Mouse (Mus musculus) myocyte (in vitro differentiated cells): ENCODE measurements around the gene Mras.

Source experiments
- CEBPB ChIP-seq: IDR thresholded peaks from 2 replicates; pipeline ENCODE4 v1.6.1; 2011; ENCODE audit warnings: mild to moderate bottlenecking, moderate library complexity; ENCODE audit not compliant: poor library complexity, insufficient read depth, severe bottlenecking
- E2F4 ChIP-seq: IDR thresholded peaks from one replicate; pipeline ENCODE4 v1.6.1; 2011; ENCODE audit warnings: mild to moderate bottlenecking, control low read depth, moderate library complexity; ENCODE audit not compliant: insufficient read depth
- MAX ChIP-seq: IDR thresholded peaks from one replicate; pipeline ENCODE4 v1.6.1; 2011; ENCODE audit warnings: low read depth, mild to moderate bottlenecking, control low read depth
- MYOD1 ChIP-seq, 3 experiments: IDR thresholded peaks; one replicate each; pipeline ENCODE4 v1.6.1; 2011; ENCODE audit warnings: control low read depth in 2 of 3, low read depth in 2 of 3, mild to moderate bottlenecking in 2 of 3, moderate library complexity in 1 of 3; ENCODE audit not compliant: insufficient read length in 2 of 3, control insufficient read depth in 1 of 3
- MYOG ChIP-seq, 3 experiments: IDR thresholded peaks; one replicate each; pipeline ENCODE4 v1.6.1; 2011; ENCODE audit warnings: control low read depth in 2 of 3, low read depth in 2 of 3, mild to moderate bottlenecking in 2 of 3; ENCODE audit not compliant: insufficient read length in 2 of 3, control insufficient read depth in 1 of 3, insufficient read depth in 1 of 3
- POLR2A ChIP-seq: IDR thresholded peaks from one replicate; pipeline ENCODE4 v1.6.1; 2011; ENCODE audit warnings: low read depth, mild to moderate bottlenecking, control low read depth, moderate library complexity; ENCODE audit not compliant: insufficient read length
- POLR2AphosphoS2 ChIP-seq: IDR thresholded peaks from one replicate; pipeline ENCODE4 v1.6.1; 2011; ENCODE audit warnings: low read depth, control low read depth; ENCODE audit not compliant: insufficient read length
- SRF ChIP-seq: IDR thresholded peaks from one replicate; pipeline ENCODE4 v1.6.1; 2011; ENCODE audit warnings: low read depth; ENCODE audit not compliant: control insufficient read depth, insufficient read length
- TCF12 ChIP-seq: IDR thresholded peaks from one replicate; pipeline ENCODE4 v1.6.1; 2011; ENCODE audit warnings: mild to moderate bottlenecking, control low read depth; ENCODE audit not compliant: poor library complexity, insufficient read depth, severe bottlenecking
- USF1 ChIP-seq: IDR thresholded peaks from one replicate; pipeline ENCODE4 v1.6.1; 2011; ENCODE audit warnings: low read depth, mild to moderate bottlenecking, control low read depth, moderate library complexity

- TF ChIP-seq POLR2A (no peak), E2F4 (no peak), USF1 (peak; percentile 56), MYOD1 (IDR thresholded peaks at IDR 0.05; ENCODE audit: control insufficient read depth in 1 of 3, insufficient read length in 2 of 3, low read depth in 2 of 3) (no peak), CEBPB (no peak), POLR2AphosphoS2 (no peak), SRF (no peak), MAX (no peak), TCF12 (no peak), MYOG (IDR thresholded peaks at IDR 0.05; ENCODE audit: control insufficient read depth in 1 of 3, insufficient read depth in 1 of 3, insufficient read length in 2 of 3, low read depth in 2 of 3) (no peak)
These were observed 6.4 kb downstream of the Mras start for GRCm38 (mm10) chr9:99430806-99431205.
